Mouse (Mus musculus) lung, postnatal 0 days (tissue): ENCODE results near the gene Zap70. TPM values are rescaled to one million over a fixed set of nuclear protein-coding genes. Genes with fewer than 3 reads are reported as not detected.
A peak's percentile ranks its signal among the peaks of the same experiment; 100 is the strongest.

Experiments used
- ATAC-seq: fragments of 200-750 bp; cut with Nextera tagmentation; 2 replicates; pipeline ENCODE4 v1.8.0; 2017; ENCODE audit warnings: moderate library complexity
- DNase-seq: peaks from one replicate; pipeline ENCODE4 v3.0.0-alpha.2; 2016; ENCODE audit warnings: low spot score
- H3K27ac ChIP-seq: fragments of 300-500 bp; sonication (generic); 2 replicates; pipeline ENCODE4 v1.5.1; 2014; ENCODE audit warnings: antibody characterized with exemption, mild to moderate bottlenecking, low read length, mixed read lengths
- H3K27me3 ChIP-seq: fragments of 300-500 bp; sonication (generic); replicated peaks from 2 replicates; pipeline ENCODE4 v1.6.1; 2014; ENCODE audit warnings: low read length, mixed read lengths; ENCODE audit not compliant: insufficient read depth
- H3K36me3 ChIP-seq: fragments of 300-500 bp; sonication (generic); 2 replicates; pipeline ENCODE4 v1.6.1; 2014; ENCODE audit warnings: low read length, mixed read lengths; ENCODE audit not compliant: insufficient read depth
- H3K4me1 ChIP-seq: fragments of 300-500 bp; sonication (generic); 2 replicates; pipeline ENCODE4 v1.6.1; 2014; ENCODE audit warnings: antibody characterized with exemption, low read depth, low read length, mixed read lengths; ENCODE audit not compliant: insufficient read depth
- H3K4me2 ChIP-seq: fragments of 300-500 bp; sonication (generic); replicated peaks from 2 replicates; pipeline ENCODE4 v1.6.1; 2014; ENCODE audit warnings: low read depth, mild to moderate bottlenecking, low read length, moderate library complexity, mixed read lengths
- H3K4me3 ChIP-seq: fragments of 300-500 bp; sonication (generic); 2 replicates; pipeline ENCODE4 v1.5.1; 2014; ENCODE audit warnings: low read depth, low read length
- H3K9ac ChIP-seq: fragments of 300-500 bp; sonication (generic); replicated peaks from 2 replicates; pipeline ENCODE4 v1.6.1; 2014; ENCODE audit warnings: low read depth, mild to moderate bottlenecking
- H3K9me3 ChIP-seq: fragments of 300-500 bp; sonication (generic); 2 replicates; pipeline ENCODE4 v1.6.1; 2016; ENCODE audit warnings: low read length, mixed read lengths
- CTCF ChIP-seq: IDR thresholded peaks from 2 replicates; pipeline ENCODE4 v1.5.1; 2016; ENCODE audit warnings: antibody characterized with exemption, mild to moderate bottlenecking
- EP300 ChIP-seq: IDR thresholded peaks from 2 replicates; pipeline ENCODE4 v1.6.1; 2016; ENCODE audit warnings: antibody characterized with exemption, mild to moderate bottlenecking, control low read depth
- WGBS: fragments of 180-500 bp; shearing (Covaris S2); extraction: QIAGEN DNeasy Blood & Tissue Kit; methylation state at CpG from one replicate; pipeline ENCODE4 v1.1.7; 2014; 5-methylcytosine and 5-hydroxymethylcytosine counted together
- polyA plus RNA-seq: library from polyadenylated mRNA; unstranded; fragments of >200 nt; fragmentation: Nextera tagmentation; extraction: Ambion mirVana; gene quantifications from 2 replicates; pipeline ENCODE4 v1.2.1, GENCODE M21; 2015

Zap70 gene
- polyA plus RNA-seq, 1 experiment from 2014 or later: 5.2 TPM

- no peak overlapping the region for H3K4me2 ChIP-seq
- no peak overlapping the region for H3K9ac ChIP-seq
- no peaks in the 10 kb centered on the region for H3K27me3 ChIP-seq
- H3K4me3 ChIP-seq: no peak overlapping the region
- DNase-seq (no peak), ATAC-seq (no peak)
- TF ChIP-seq EP300 (no peak), CTCF (no peak)
- no peaks in the 10 kb centered on the region for H3K36me3 ChIP-seq
- no peaks in the 10 kb centered on the region for H3K9me3 ChIP-seq
- no peak overlapping the region for H3K27ac ChIP-seq
- H3K4me1 ChIP-seq: no peaks in the 10 kb centered on the region
- 59% methylated on average over 5 of the region's 5 CpGs for WGBS
These were observed 22.4 kb upstream of the Zap70 start for GRCm38 (mm10) chr1:36739231-36739630.

- ATAC-seq (no peak), DNase-seq (no peak)
- Histone ChIP-seq H3K4me2 (no peak overlapping the region), H3K9ac (no peak overlapping the region), H3K27me3 (no peaks in the 10 kb centered on the region), H3K27ac (no peak overlapping the region), H3K9me3 (no peaks in the 10 kb centered on the region), H3K4me1 (no peaks in the 10 kb centered on the region), H3K4me3 (no peak overlapping the region), H3K36me3 (no peaks in the 10 kb centered on the region)
- WGBS: 57% methylated on average over 9 of the region's 9 CpGs
- TF ChIP-seq EP300 (no peak), CTCF (no peak)
These were observed 18.6 kb upstream of the Zap70 start for GRCm38 (mm10) chr1:36743046-36743445.

- H3K9ac ChIP-seq: no peak overlapping the region
- no peaks in the 10 kb centered on the region for H3K27me3 ChIP-seq
- no peaks in the 10 kb centered on the region for H3K4me1 ChIP-seq
- H3K4me3 ChIP-seq: no peak overlapping the region
- 15% methylated on average over 17 of the region's 17 CpGs for WGBS
- ATAC-seq (no peak; the same call in 1 of the 2 replicates), DNase-seq (peak; percentile 73)
- TF ChIP-seq EP300: no peak
- peak; percentile 86 for TF ChIP-seq CTCF
- no peaks in the 10 kb centered on the region for H3K9me3 ChIP-seq
- H3K4me2 ChIP-seq: 0 out of 2 replicates have a peak overlapping the region, but pooled peaks have one; percentile 25
- no peaks in the 10 kb centered on the region for H3K36me3 ChIP-seq
- no peak overlapping the region for H3K27ac ChIP-seq
These were observed 17.2 kb upstream of the Zap70 start for GRCm38 (mm10) chr1:36744268-36744944.

GRCm38 (mm10) chr1:36745661-36746060 lies 15.9 kb upstream of the Zap70 start:
- Histone ChIP-seq H3K27me3 (no peaks in the 10 kb centered on the region), H3K4me3 (no peak overlapping the region), H3K4me2 (no peak overlapping the region), H3K9me3 (no peaks in the 10 kb centered on the region), H3K36me3 (no peaks in the 10 kb centered on the region), H3K9ac (no peak overlapping the region), H3K4me1 (no peaks in the 10 kb centered on the region), H3K27ac (no peak overlapping the region)
- WGBS: 53% methylated on average over 4 of the region's 4 CpGs
- no peak for DNase-seq
- no peak for ATAC-seq
- TF ChIP-seq EP300: no peak

GRCm38 (mm10) chr1:36746452-36746851 lies 15.1 kb upstream of the Zap70 start:
- peak; percentile 9 for DNase-seq

GRCm38 (mm10) chr1:36753932-36754675 lies 7.5 kb upstream of the Zap70 start:
- Histone ChIP-seq H3K4me3 (no peak overlapping the region), H3K36me3 (no peaks in the 10 kb centered on the region), H3K9me3 (no peaks in the 10 kb centered on the region), H3K27me3 (no peaks in the 10 kb centered on the region), H3K4me2 (no peak overlapping the region), H3K9ac (no peak overlapping the region), H3K27ac (no peak overlapping the region), H3K4me1 (no peaks in the 10 kb centered on the region)
- ATAC-seq: no peak
- no peak for TF ChIP-seq EP300
- TF ChIP-seq CTCF: no peak
- DNase-seq: no peak
- WGBS: 71% methylated on average over 6 of the region's 6 CpGs

More at GRCm38 (mm10) chr1:36746452-36746851, 15.1 kb upstream of the Zap70 start:
- Histone ChIP-seq H3K27ac (no peak overlapping the region), H3K9me3 (no peaks in the 10 kb centered on the region), H3K27me3 (no peaks in the 10 kb centered on the region), H3K4me2 (no peak overlapping the region), H3K4me1 (no peaks in the 10 kb centered on the region), H3K36me3 (no peaks in the 10 kb centered on the region), H3K9ac (no peak overlapping the region), H3K4me3 (no peak overlapping the region)
- peak; percentile 68 for TF ChIP-seq CTCF
- TF ChIP-seq EP300: no peak
- 42% methylated on average over 15 of the region's 15 CpGs for WGBS
- ATAC-seq: no peak
